Mouse (Mus musculus) neural tube, embryonic 14.5 days (tissue): Measurements from ENCODE around the gene Gm20518. TPM values are rescaled to one million over a fixed set of nuclear protein-coding genes. Genes with fewer than 3 reads are reported as not detected.

Experiments
- ATAC-seq: fragments of 200-750 bp; cut with Nextera tagmentation; 2 replicates; pipeline ENCODE4 v1.8.0; 2017; ENCODE audit warnings: low read depth, mild to moderate bottlenecking, moderate TSS enrichment, moderate library complexity
- H3K27ac ChIP-seq: fragments of 300-500 bp; sonication (generic); 2 replicates; pipeline ENCODE4 v1.5.1; 2014; ENCODE audit warnings: low read depth, mild to moderate bottlenecking, control low read depth, low read length, moderate library complexity, mixed read lengths
- H3K27me3 ChIP-seq: fragments of 300-500 bp; sonication (generic); 2 replicates; pipeline ENCODE4 v1.6.1; 2014; ENCODE audit warnings: low read length; ENCODE audit not compliant: control insufficient read depth, insufficient read depth
- H3K36me3 ChIP-seq: fragments of 300-500 bp; sonication (generic); 2 replicates; pipeline ENCODE4 v1.6.1; 2014; ENCODE audit warnings: low read length, mixed read lengths; ENCODE audit not compliant: control insufficient read depth, insufficient read depth
- H3K4me1 ChIP-seq: fragments of 300-500 bp; sonication (generic); 2 replicates; pipeline ENCODE4 v1.6.1; 2014; ENCODE audit warnings: low read length; ENCODE audit not compliant: control insufficient read depth, insufficient read depth
- H3K4me2 ChIP-seq: fragments of 300-500 bp; sonication (generic); 2 replicates; pipeline ENCODE4 v1.6.1; 2014; ENCODE audit warnings: mild to moderate bottlenecking, low read depth, low read length, control low read depth
- H3K4me3 ChIP-seq: fragments of 300-500 bp; sonication (generic); 2 replicates; pipeline ENCODE4 v1.5.1; 2014; ENCODE audit warnings: low read depth, low read length, control low read depth, mixed read lengths
- H3K9ac ChIP-seq: fragments of 300-500 bp; sonication (generic); replicated peaks from 2 replicates; pipeline ENCODE4 v1.6.1; 2014; ENCODE audit warnings: low read depth, mild to moderate bottlenecking, control low read depth, low read length, mixed read lengths
- H3K9me3 ChIP-seq: fragments of 300-500 bp; sonication (generic); 2 replicates; pipeline ENCODE4 v1.6.1; 2016; ENCODE audit warnings: low read length; ENCODE audit not compliant: control insufficient read depth
- WGBS: fragments of 180-500 bp; shearing (Covaris S2); extraction: QIAGEN DNeasy Blood & Tissue Kit; methylation state at CpG from one replicate; pipeline ENCODE4 v1.1.7; 2014; 5-methylcytosine and 5-hydroxymethylcytosine counted together
- polyA plus RNA-seq: library from polyadenylated mRNA; unstranded; fragments of >200 nt; fragmentation: Nextera tagmentation; extraction: Ambion mirVana; gene quantifications from 2 replicates; pipeline ENCODE4 v1.2.1, GENCODE M21; 2014

Gene Gm20518
- polyA plus RNA-seq, 1 experiment from 2014 or later: 0.36 TPM

DNA sequence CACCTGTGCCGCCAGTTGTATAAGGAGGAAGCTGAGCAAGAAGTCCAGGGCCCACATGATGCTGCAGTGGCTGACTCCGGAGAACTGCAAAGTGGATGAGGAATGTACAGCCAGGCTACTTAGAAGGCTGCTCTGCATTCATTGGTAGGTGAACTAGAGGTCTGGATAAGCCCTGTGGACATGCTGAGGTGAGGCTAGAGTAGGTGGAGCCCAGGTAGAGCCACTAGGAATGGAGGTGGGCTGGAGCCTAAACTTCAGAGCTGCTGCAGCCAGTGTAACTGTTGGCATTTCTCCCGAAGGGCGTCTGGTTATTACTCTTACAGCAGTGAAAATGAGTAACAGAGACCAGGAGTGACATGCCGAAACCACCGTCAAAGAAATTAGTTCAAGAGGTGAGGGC lies 53.4 kb downstream of the Gm20518 start, which contains the start of gene Car15:
Gene Car15 (minus strand): TSS at position 314 of the 400 bp plus-strand sequence.
- no peak within 1 kb of the TSS for H3K27ac ChIP-seq
- no peak for ATAC-seq
- peaks cover 23% of the 10 kb centered on the region for H3K36me3 ChIP-seq
- no peak within 1 kb of the TSS for H3K4me3 ChIP-seq
- no peaks in the 10 kb centered on the region for H3K9me3 ChIP-seq
- no peak within 1 kb of the TSS for H3K4me2 ChIP-seq
- peaks cover 6% of the 10 kb centered on the region; the same call in 1 of the 2 replicates for H3K27me3 ChIP-seq
- peaks cover 2% of the 10 kb centered on the region; the same call in 1 of the 2 replicates for H3K4me1 ChIP-seq
- no peak within 1 kb of the TSS for H3K9ac ChIP-seq
- WGBS: 83% methylated on average over 6 of the region's 6 CpGs

DNA sequence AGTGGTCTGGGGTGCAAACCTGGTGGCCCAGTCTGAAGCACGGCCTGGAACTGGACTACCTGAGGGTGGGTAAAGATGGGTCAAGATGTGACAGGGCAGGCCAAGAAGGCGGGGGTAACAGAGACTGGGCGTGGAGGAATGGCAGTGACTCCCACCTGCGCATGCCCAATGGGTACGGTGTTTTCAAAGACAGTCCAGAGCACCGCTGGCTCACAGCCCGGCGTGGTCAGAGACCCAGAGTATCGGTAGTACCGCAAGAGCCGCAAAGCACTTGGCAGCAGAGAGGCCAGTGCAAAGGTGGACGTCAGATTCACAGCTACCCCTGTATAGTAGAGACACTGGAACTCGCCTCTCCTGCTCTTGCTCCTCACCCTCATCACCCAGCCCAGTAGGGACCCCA lies 56.0 kb downstream of the Gm20518 start:
- Histone ChIP-seq H3K27me3 (peaks cover 17% of the 10 kb centered on the region), H3K4me1 (peaks cover 7% of the 10 kb centered on the region; the same call in 1 of the 2 replicates), H3K36me3 (no peaks in the 10 kb centered on the region), H3K4me3 (no peak overlapping the region), H3K27ac (no peak overlapping the region), H3K9ac (no peak overlapping the region), H3K4me2 (0 out of 2 replicates have a peak overlapping the region, but pooled peaks have one; percentile 4), H3K9me3 (no peaks in the 10 kb centered on the region)
- no peak for ATAC-seq
- 50% methylated on average over 13 of the region's 13 CpGs for WGBS

DNA sequence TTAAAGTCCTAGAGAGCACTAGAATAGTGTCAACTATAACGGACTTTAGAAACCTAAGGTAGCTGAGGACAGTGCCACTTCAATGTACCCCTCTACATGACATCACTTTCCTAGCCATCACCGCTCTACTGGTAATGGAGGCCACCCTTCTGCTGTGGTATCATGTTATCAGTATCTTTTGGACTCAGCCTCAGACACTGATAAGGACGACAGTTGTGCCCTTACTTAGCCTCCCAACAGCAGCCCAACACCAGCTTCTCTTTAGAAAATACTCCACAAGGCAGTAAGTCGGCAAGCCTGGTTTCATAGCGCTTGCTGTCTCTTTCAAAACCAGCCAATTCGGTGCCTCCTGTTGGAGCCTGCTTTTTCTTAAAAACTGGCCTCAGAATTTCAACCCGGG lies 56.9 kb downstream of the Gm20518 start:
- no peaks in the 10 kb centered on the region for H3K36me3 ChIP-seq
- no peak for ATAC-seq
- H3K27ac ChIP-seq: peak overlapping the region; percentile 93
- H3K4me1 ChIP-seq: peaks cover 7% of the 10 kb centered on the region; the same call in 1 of the 2 replicates
- peak overlapping the region; percentile 86 for H3K9ac ChIP-seq
- H3K9me3 ChIP-seq: no peaks in the 10 kb centered on the region
- peak overlapping the region; percentile 58 for H3K4me3 ChIP-seq
- WGBS: 48% methylated on average over 7 of the region's 7 CpGs
- H3K4me2 ChIP-seq: peak overlapping the region; percentile 79
- H3K27me3 ChIP-seq: peaks cover 17% of the 10 kb centered on the region

DNA sequence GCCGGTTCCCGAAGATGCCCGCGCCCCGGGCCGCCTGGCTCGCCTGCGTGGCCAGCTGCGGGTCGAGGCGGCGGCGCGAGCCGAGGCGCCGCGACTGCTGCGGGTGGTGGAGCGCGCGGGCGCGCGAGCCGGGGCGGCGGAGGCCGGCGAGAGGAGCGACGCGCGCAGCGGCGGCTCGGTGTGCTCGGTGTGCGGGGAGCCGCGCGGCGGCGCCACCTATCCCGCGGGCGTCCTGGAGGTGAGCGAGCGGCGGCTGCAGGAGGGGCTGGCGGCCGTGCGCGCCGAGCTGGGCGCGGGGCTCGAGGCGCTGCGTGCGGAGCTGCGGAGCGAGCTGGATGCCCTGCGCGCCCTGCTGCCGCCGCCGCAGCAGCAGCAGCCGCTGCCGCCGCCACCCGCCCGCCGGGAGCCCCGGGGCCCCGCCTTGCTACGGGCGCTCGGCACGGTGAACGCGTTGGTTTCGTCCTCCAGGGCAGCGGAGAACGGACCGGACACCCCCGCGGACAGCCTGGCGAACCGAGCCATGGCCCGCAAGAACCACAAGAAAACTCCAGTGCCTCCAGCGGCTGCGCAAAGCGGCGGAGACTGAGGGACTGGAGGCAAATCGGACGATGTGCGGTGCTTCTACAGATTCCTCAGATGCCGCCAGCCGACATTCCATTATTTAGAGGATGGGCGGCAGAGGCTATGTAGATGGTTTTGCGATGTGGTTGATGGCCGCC lies 57.6 kb downstream of the Gm20518 start:
- H3K27me3 ChIP-seq: peaks cover 17% of the 10 kb centered on the region
- WGBS: under 1% methylated on average over 86 of the region's 103 CpGs

DNA sequence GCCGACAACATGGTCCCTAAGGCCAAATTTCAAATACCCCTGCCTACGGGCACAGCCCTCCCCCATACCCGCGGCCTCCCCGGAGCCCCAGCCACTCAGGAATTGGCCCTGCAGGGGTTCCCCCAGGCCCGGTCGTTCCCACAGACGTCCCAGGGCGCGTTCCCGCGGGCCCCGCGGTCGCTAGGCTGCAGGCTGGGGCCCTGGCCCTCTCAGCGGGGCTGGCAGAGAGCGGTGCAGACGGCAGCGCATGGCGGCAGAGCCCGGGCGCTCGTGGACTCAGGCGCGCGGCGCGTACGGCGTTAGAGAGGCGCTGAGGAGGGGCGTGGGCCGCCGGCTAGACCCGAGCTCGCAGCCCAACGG lies 58.2 kb downstream of the Gm20518 start:
- peaks cover 17% of the 10 kb centered on the region for H3K27me3 ChIP-seq
- no peaks in the 10 kb centered on the region for H3K36me3 ChIP-seq
- H3K4me2 ChIP-seq: peak overlapping the region; percentile 79
- peak; percentile 75 for ATAC-seq
- no peaks in the 10 kb centered on the region for H3K9me3 ChIP-seq
- H3K4me1 ChIP-seq: peaks cover 7% of the 10 kb centered on the region; the same call in 1 of the 2 replicates
- H3K27ac ChIP-seq: peak overlapping the region; percentile 93
- under 1% methylated on average over 28 of the region's 37 CpGs for WGBS
- H3K4me3 ChIP-seq: peak overlapping the region; percentile 58
- peak overlapping the region; percentile 86 for H3K9ac ChIP-seq

More for the DNA sequence above, 57.6 kb downstream of the Gm20518 start:
- Histone ChIP-seq H3K27ac (peak overlapping the region; percentile 93), H3K9me3 (no peaks in the 10 kb centered on the region), H3K36me3 (no peaks in the 10 kb centered on the region), H3K4me2 (peak overlapping the region; percentile 79), H3K4me3 (peak overlapping the region; percentile 58), H3K9ac (peak overlapping the region; percentile 86), H3K4me1 (peaks cover 7% of the 10 kb centered on the region; the same call in 1 of the 2 replicates)
- ATAC-seq: peak; percentile 78

DNA sequence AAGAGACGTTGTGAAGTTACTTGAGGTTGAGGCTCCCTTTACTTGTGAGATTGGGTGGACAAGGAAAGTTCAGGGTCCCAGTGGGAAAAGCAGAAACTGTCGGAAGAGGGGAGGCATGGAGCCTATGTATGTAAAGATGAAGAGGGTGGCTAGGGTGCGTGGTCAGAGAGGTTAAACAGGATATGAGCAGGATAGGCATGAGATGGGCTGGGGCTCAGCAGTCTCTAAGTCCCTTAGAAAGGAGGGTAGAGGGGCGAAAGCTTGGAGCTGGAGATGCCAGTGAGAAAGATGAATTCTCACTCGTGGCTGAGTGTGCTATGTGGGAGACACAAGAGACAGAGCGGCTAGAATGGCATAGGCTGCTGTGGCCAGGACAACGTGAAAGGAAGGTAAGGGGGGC lies 58.6 kb downstream of the Gm20518 start, which contains the start of gene B830017H08Rik:
Gene B830017H08Rik (plus strand): TSS at position 301 of the 400 bp plus-strand sequence.
- Histone ChIP-seq H3K4me3 (peak within 1 kb of the TSS; percentile 58), H3K36me3 (no peaks in the 10 kb centered on the region), H3K4me1 (peaks cover 7% of the 10 kb centered on the region; the same call in 1 of the 2 replicates), H3K9me3 (no peaks in the 10 kb centered on the region), H3K4me2 (peak within 1 kb of the TSS; percentile 79), H3K9ac (peak within 1 kb of the TSS; percentile 86), H3K27me3 (peaks cover 17% of the 10 kb centered on the region), H3K27ac (peak within 1 kb of the TSS; percentile 93)
- WGBS: 22% methylated on average over 7 of the region's 7 CpGs
- peak; percentile 5; the same call in 1 of the 2 replicates for ATAC-seq

DNA sequence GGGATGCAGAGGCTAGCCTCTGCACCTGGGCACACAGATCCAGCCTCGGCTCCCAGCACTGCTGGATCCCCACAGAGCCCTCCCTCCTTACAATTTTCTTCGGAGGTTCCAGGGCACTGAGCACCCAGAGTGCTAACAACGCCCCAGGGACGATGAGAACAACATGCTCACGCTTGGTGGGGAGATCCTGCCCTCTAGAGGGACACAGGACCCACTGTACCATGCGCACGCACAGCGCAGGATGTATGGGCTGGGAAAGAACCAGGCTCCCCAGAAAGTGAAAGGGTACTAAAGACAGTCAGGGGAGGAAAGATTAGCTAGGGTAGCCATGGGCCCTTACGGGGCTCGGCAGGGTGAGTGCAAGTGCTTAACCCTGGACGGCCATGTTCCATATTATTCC lies 59.7 kb downstream of the Gm20518 start:
- ATAC-seq: no peak; the same call in 1 of the 2 replicates
- Histone ChIP-seq H3K4me3 (no peak overlapping the region), H3K9me3 (no peaks in the 10 kb centered on the region), H3K9ac (no peak overlapping the region), H3K27me3 (peaks cover 17% of the 10 kb centered on the region), H3K4me2 (no peak overlapping the region), H3K27ac (no peak overlapping the region), H3K4me1 (peaks cover 7% of the 10 kb centered on the region; the same call in 1 of the 2 replicates), H3K36me3 (no peaks in the 10 kb centered on the region)
- WGBS: 17% methylated on average over 11 of the region's 11 CpGs

DNA sequence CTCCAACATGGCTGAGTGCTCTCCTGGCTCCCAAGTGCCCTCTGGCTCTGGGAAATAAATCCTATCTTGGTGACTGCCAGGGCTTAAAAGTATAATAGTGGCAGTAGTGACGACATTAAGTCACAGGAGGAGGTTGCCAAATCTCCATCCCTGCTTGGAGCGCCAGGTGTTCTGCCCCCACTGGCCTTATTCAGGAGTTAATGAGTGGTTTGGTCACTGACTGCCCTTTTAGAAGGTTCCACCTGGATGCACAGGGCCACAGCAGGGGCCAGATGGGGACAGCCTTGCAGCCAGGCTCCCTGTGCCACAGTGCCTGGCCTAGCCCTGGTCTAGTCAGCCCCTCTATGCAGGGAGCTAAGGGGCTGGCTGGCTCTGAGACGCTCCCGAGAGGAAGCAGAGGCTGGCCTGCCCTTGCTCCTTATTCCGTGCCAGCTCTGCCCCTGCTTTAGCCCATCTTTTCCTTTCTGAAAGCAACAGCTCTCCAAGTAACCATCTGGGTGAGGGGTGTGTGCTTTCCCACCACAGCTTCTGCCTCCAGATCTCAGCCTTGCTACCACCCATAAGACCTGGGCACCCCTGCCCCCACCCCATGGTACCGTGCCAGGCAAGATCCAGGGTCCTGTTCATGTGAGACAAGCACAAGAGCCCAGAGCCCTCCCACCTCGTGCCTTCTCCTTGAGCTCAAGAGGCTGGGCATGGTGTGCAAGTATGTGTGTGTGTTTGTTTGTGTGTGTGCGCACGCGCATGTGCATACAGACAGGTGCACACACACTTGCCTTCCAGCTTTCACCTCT lies 60.9 kb downstream of the Gm20518 start:
- no peaks in the 10 kb centered on the region for H3K9me3 ChIP-seq
- no peaks in the 10 kb centered on the region for H3K36me3 ChIP-seq
- no peak overlapping the region for H3K4me2 ChIP-seq
- no peak overlapping the region for H3K4me3 ChIP-seq
- no peak overlapping the region for H3K27ac ChIP-seq
- ATAC-seq: no peak
- 69% methylated on average over 10 of the region's 10 CpGs for WGBS
- peaks cover 7% of the 10 kb centered on the region; the same call in 1 of the 2 replicates for H3K4me1 ChIP-seq
- no peak overlapping the region for H3K9ac ChIP-seq
- H3K27me3 ChIP-seq: peaks cover 15% of the 10 kb centered on the region
